Mouse (Mus musculus) layer of hippocampus, postnatal 25 days (tissue): ENCODE measurements at regions not wholly inside any gene's neighbourhood (a gene's known extent, or its start where the extent isn't known, plus 50 kb on each side); places are given as distances from the start of the nearest gene placed in this dataset.

Experiments used
- DNase-seq, 2 experiments: peaks; one replicate each; pipeline ENCODE4 v3.0.0; 2022; ENCODE audit warnings: mixed read lengths in 2 of 2, low spot score in 1 of 2; ENCODE audit errors: extremely low spot score in 1 of 2

GRCm38 (mm10) chr13:5757176-5757575, 104.1 kb upstream of the Klf6 start:
- no peak for DNase-seq

DNA sequence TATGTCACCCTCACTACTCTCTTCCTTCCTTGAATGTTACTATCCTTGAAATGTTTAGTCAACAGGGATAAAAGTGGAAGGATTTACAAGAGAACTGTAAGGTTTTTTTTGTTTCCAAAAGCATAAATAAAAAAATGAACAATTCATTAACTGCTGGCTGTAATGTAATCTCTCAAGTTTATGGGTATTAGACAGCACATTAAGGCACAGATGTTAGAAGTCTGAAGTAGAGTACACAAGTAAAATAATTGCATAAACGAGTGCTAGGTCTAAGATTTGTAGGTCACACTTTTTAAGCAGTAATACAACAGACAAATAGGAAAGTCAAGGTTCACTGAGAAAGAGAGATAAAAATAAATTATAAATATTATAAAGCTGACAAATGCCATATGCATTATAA, 103.3 kb upstream of the Klf6 start:
- no peak for DNase-seq

DNA sequence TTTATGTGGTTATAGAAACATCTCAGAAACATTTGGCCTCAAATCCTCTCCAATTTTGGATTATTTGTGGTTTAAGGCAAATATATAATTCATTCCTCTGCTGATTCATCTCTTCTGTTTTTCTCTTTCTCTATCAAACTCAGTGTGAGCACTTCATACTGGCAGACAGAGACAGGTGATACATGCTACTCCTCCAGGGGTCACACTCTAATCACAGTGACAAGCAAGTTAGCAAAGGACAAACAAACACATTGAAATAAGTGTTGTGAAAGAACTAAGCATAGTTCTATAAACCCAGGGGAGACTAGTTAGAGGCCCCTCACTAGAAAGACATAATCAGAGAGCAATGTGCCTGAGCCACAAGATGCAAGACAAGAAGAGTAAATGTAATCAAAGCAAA, 101.3 kb upstream of the Klf6 start:
- DNase-seq: no peak

GRCm38 (mm10) chr13:5766394-5766793, 94.9 kb upstream of the Klf6 start:
- no peak for DNase-seq

DNA sequence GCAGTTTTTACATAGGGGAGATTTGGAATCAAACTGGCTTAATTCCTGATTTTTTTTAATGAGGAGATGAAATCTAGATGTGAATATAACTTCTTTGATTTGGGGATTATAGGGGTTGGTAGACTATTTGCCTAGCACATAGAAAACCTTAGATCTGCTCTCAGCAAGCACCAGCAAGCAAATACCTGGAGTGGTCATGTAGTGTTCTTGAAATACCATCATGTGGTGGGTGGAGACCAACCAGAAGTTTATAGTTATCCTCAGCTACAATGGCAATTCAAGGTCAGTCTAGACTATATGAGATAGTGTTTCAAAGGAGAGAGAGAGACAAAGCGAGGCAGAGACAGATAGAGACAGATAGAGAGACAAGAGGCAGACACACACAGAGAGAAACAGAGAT, 94.1 kb upstream of the Klf6 start:
- DNase-seq: no peak

DNA sequence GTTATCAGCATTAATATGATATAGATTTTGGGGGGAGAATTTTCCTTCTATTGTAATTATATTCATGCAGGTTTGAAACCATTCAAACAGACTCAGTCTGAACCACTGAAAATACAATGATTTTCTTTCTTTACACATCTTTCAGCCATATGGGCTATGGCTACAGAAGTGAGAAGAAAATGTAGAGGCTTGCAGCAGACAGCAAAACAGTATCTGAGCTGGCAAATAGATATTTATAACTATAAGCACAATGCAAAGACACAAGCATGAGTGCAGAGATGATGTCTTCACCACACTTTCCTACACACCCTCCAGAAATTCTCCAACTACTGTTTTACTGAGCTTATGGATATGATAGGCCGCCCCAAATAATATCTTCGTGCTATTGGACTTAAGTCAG, 92.6 kb upstream of the Klf6 start:
- DNase-seq: no peak

- DNase-seq: no peak
Observed at GRCm38 (mm10) chr13:5769283-5770260, 91.7 kb upstream of the Klf6 start.

GRCm38 (mm10) chr13:5773811-5774210, 87.5 kb upstream of the Klf6 start:
- no peak for DNase-seq

GRCm38 (mm10) chr13:5778443-5779171, 82.7 kb upstream of the Klf6 start:
- no peak for DNase-seq

- no peak for DNase-seq
Observed at GRCm38 (mm10) chr13:5779410-5779809, 81.9 kb upstream of the Klf6 start.

GRCm38 (mm10) chr13:5782540-5782939, 78.7 kb upstream of the Klf6 start:
- DNase-seq: no peak

GRCm38 (mm10) chr13:5787114-5787513, 74.2 kb upstream of the Klf6 start:
- no peak for DNase-seq

DNA sequence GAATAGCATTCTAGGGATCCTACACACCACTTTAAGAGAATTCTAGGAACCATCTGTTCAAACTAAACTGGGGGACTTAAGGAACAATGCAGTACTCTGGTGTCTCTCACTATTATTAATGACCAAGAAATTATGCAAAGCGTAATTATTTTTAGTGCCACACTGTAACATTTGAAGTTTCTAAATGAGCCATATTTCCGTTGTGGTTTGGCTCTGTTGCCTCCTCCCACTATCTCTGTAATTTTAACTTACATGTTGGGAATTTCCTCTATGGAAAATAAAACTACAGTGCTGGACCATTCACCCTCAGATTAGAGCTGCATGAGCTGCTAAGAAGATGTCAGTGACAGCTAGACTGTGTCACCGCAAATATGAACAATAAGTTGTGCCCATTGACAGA, 72.0 kb upstream of the Klf6 start:
- DNase-seq: no peak

DNA sequence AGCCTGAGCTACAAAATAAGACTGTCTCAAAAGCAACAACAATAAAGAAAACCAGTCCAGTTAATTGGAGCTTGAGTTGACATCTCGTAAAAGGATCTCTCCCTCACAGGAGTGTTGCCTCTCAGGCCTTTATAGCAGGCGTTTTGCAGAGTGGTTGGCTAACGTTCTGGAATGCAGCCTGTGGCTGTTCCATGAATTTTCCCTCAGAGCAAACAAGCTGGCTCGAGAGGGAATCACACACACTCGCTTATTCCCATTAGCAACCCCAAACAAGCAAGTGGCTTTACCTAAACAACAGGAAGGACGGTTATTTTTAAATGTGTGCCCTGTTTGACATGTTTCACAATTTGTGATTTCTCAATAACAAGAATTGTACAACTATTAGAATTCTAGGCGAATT, 59.2 kb upstream of the Klf6 start:
- DNase-seq: no peak

DNA sequence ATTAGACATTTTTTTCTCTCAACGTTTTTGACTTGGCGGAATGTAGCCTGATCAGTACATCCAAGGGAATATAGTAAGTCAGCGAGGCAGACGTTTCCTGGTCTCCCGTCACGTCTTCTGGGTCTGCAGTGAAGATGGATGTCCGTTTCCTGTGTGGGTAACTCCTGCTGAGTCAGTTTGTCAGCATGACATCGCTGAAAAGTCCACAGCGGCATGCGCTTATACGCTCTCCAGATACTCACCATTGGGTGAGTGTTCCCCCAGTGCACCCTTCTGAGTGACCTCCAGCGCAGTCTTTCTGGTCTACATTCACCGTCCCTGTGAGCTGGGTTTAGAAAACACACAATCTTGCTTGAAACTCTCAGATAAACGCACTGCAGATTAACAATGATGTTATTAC, 58.5 kb upstream of the Klf6 start:
- DNase-seq: no peak

DNA sequence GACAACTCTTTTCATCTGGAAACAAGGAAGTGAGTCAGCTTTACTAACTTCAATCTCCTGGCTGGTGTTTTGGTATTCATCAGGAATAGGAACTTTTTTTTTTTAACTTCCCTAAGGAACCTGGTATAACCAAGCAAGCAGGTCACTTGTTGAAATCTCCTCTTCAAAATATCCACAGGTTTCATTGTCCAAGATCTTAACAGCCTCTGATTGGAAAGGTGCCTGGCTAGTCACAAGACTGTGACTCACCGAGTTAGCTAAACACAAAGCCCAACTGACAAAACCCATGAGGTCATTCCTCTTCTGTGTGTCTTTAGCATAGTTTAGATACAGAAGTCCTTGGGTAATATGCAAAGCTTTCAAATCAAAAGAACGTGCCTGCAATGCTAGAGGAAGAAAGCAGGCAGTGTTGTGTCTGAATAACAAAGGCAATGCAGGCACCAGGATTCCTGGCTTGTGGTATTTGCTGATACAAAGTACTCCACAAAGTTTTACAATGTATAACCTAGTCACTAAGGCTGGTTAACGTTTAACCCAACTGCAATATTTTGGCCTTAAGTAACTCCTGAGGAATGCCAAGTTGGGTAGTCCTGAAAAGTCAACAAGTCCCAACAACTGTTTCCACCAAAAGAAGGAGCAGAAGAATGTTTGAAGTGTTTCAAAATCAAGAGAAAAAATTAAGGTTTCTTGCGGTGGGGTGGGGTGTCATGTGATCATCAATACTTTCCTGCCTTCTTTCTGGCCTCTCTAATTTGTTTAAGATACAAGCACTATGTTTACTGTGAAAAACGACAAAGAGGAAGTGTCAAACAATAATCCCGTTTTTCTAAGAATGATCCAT, 57.5 kb upstream of the Klf6 start:
- no peak for DNase-seq

- no peak for DNase-seq
Observed at GRCm38 (mm10) chr13:5804381-5804941, 56.8 kb upstream of the Klf6 start.

DNA sequence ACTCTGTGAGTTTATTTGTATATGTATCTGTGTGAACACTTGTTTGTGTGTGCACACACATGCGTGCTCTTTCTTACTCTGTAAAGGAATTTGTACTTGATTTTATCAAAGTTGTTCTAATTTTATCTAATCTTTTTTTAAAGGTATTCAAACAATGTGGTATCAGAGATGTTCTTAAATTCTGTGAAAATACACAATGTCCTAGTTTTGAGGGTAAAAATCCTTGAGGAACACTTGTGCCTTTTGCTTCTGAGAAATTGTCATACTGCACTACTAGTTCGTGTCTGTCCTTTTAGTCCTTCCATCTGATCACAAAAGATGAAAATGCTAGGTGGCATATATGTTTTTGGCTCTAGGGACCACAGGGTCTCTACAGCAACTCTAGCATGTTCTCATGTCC, 52.9 kb upstream of the Klf6 start:
- DNase-seq: no peak
